Mouse (Mus musculus): Measurements from ENCODE around the gene Sec24c.
A peak's percentile ranks its signal among the peaks of the same experiment; 100 is the strongest.
"Not testable (repeated sequence)": the region's sequence is repeated elsewhere in the genome, so short reads cannot be mapped to it uniquely, and the experiment has no call there.

The Sec24c gene

DNA sequence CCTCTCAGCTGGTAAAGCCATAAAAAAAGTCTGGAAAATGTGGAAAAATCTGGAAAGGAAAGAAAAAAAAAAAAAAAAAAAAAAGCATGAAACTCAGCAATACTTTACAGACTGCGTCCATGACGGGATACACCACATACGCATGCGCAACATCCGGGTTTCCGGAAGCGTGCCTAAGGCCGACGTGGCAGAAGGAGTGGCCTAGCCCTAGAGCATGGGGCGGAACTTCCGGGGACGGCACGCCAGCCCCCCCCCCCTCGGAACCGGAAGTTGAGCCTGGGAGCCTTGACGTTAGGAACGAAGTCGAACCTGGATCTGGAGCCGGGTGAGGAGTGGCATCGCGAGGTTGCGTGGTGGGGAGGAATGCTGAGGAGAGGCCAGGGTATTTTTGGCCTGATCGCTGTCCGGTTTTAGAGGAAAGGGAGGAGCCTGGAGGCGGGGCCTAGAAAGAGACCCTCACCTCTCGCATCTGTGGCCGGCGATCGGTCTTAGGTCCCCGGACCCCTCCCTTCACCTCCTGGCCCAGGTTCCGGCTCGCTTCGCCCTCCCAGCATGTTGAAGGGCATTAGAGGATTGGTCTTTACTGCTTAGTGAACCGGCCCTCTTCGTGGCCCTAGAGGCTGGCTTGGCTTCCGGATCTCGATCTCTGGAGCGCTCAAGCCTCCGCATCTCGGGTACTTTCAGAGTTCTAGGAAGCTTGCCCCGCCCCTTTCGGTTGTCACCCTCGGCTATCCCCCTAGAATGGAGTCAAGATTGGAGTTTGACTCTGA is at the start of gene Sec24c:
Sec24c (plus strand) TSS at position 245 of the 770 bp plus-strand sequence.
- DNase-seq (ENCODE audit: low read depth, low spot score): peak; percentile 99

DNA sequence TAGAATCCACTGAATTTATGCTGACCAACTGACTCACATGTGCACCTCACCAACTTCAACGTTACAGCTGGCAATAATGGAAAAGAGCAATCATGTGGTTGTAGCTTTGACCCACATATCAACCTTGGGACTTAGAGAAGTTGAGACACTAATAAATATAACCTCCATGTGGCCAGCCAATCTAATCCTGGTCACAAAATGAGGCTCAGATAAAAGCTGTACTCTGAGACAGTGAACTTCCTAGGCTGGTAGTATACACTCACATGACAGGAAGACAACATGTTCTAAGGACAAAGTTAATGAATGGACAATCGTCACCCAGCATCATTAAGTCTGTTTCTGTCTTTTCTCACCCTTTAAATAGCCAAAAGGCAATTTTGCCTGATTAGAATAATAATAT is 47.7 kb upstream of the Sec24c start:
- no peak for DNase-seq (ENCODE audit: low read depth, low spot score)

DNA sequence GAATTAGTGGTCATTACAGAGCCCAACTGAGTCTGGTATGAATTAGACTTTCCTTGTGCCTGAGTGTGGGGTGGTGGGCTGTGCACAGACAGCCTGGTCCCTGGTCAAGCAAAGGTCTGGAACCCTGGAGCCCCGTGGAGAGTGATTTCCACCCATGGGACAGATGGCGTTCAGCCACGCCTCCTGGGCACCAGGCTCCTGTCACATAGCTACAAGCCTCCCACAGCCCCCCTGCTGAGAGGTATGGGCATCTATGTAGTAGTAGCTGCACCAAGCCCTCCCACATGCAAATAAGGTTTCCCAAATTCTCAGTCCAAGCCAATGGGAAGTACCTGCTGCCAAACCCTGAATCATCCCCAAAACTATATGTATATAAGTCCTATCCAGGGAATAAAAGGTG is 47.1 kb upstream of the Sec24c start:
- DNase-seq (ENCODE audit: low read depth, low spot score): no peak

DNA sequence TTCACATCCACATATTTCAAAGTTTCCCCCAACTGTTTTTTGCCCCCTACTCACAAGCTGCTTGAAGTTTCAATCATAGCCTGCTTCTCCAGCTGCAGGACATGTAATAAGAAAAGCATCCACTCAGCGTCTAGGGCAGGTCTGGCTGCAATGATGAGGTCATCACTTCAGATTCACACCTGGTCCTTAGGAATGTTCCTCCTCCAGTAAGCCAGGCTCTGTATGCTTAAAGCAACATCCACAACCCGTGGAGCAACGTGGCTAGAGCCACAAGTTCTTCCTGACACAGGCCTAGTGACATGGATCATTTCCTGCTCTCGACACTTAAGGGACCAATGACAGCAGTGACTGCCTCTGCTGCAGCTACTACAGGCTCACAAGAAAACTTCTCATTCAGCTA is 42.9 kb upstream of the Sec24c start:
- no peak for DNase-seq (ENCODE audit: low read depth, low spot score)

DNA sequence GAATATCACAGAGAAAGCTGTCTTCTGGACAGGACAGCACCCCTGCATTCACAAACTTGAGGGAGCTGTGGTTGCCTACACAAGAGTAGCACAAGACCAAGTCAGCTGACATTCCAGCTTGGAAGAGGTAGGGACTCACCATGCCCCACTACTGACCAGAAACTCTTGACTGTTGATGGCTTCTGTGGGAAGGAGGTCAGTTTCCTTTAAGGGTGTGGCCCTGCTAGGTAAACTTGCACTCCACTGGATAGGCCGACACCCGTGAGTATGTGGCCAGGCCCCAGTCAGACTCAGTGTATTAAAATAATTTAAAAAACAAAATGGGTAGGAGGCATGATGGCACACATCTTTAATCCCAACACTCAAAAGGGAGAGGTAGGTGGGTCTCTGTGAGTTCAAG is 38.6 kb upstream of the Sec24c start:
- no peak for DNase-seq (ENCODE audit: low read depth, low spot score)

DNA sequence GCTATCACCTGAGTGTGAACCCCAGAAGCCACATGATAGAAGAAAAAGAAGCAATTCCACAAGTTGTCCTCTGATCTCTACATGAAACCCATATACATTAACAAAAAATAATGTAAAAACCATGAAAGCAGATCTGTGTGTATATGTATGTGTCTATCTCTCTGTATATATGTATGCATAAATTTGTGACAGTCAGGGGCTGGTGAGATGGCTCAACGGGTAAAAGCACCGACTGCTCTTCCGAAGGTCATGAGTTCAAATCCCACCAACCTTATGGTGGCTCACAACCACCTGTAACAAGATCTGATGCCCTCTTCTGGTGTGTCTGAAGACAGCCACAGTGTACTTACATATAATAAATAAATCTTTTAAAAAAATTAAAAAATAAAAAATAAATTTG is 37.1 kb upstream of the Sec24c start:
- DNase-seq (ENCODE audit: low read depth, low spot score): not testable (repeated sequence)

DNA sequence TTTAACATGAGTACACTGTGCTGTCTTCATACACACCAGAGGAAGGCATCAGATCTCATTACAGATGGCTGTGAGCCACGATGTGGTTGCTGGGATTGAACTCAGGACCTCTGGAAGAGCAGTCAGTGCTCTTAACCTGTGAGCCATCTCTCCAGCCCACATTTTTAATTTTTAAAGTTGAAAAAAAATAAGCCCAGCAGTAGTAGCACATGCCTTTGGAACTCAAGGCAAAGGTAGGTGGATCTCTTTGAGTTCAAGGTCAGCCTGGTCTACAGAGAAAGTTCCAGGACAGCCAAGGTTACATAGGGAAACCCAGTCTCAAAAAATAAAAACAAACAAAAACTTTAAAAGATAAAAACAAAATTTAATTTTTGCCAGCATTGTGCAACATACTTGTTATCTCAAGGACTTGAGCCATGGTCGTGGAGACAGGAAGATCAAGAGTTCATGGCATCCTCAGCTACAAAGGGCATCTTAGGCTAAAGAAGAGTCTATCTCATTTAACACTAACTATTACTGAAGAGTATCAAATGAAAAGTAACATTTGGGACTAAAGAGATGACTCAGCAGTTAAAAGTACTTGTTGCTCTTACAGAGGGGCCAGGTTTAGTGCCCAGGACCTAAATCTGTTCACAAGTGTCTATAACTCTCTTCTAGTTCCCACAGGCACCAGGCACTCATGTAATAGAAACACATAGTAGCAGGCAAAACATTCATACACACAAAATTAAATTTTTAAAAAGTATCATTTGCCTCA is 36.1 kb upstream of the Sec24c start:
- DNase-seq (ENCODE audit: low read depth, low spot score): no peak

DNA sequence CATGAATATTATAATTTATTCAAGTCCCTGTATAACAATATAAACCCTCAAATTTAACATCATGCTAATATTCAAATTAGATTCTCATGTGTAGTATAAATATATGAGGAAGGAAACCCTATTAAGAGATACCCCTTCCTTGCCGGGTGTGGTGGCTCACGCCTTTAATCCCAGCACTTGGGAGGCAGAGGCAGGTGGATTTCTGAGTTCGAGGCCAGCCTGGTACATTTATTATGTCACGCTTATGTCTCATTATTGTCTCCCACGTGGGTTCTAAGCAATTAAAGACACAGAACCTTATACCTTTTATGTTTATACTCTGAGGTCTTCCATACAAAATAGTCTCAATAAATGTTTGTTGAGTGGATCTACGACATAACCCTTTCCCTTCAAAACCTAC is 35.4 kb upstream of the Sec24c start:
- DNase-seq (ENCODE audit: low read depth, low spot score): no peak

DNA sequence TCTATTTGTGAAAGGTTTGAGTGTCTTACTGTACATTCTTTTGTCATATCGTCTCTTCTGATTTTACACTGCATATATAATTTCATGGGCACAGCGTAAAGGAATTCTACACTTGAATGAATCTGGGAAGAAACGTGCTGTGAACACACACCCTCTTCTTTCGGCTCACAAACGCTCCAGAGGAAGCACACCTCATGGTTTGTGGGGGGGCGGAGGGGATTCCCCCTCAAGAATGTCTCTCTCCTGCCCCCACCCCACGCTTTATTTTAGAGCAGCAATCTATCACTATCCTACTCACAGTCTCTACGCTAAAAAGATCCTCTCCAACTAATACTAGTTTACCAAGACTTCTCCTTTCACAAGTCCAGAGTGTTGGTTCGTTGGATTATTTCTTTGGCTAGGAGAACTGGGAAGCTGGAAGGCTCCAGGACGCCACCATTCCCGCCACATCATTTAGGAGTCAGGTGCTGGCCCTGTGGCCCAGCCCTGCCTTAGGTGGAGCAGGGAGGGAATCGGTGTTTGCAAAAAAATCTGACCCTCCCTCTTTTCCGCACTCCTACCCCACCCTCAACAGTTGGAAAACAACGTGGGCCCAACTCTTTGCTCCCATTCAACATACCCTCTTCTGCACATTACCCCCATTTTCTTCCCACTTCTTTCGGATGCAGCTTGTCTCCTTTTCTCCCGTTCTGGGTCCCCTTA is 34.0 kb upstream of the Sec24c start:
- no peak for DNase-seq (ENCODE audit: low read depth, low spot score)

DNA sequence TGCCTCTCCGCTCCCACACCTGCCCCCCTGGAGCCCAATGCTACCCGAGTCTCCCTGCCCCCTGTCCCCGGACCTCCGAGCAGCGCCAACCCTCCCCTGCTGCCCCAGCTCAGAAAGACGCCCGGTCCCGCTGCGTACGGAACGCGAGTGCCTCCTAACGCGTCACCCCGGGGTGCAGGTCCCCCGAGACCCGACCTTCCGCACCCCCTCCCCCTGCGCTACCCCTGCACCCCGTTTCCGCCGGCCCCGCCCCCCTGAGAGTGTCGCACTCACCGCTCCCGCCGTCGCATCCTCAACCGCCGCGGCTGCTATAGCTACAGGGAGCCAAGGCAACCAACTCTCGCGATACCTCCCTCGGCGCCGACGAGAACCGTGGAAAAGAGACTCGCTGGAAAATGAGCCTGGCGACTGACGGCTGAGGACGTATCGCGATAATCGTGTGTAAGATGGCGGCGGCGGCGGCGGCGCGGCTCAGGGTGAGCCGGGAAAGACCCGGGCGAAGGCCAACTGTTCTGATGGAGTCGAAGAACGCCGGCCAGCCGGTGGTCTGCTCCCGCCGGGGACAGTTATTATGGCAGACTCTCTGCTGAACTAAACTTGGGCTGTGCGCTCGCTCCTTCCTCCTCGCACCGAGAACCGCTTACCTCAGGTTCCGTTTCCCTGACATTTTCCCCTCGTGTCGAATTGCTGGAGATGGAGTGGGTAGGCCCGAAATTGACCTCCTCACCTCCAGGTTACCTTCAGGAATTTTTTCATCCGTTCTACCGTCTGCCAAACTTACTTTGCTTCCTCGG is 33.3 kb upstream of the Sec24c start, which contains the start of gene Usp54:
Usp54 (minus strand) TSS at position 420 of the 794 bp plus-strand sequence.
- DNase-seq (ENCODE audit: low read depth, low spot score): peak; percentile 92

DNA sequence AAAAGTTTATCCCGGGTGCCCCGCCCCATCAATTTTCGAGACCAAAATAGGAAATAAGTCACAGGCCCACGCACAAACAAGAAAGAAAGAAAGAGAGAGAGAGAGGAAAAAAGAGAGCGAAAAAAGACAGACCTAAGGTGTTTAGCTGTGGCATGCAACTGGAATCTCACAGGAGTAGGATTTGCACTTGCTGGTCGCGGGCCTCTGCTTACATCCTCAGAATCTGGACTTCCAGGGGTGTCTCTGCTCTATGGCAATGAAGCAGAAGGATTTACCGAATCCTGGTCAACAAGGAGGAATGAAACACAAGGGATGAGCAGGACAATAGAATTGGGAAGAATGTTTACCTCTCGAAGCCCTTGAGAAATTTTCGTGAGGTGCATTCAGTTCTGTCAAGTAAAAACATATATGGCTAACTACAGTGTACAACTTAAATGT is 32.7 kb upstream of the Sec24c start:
- no peak for DNase-seq (ENCODE audit: low read depth, low spot score)

DNA sequence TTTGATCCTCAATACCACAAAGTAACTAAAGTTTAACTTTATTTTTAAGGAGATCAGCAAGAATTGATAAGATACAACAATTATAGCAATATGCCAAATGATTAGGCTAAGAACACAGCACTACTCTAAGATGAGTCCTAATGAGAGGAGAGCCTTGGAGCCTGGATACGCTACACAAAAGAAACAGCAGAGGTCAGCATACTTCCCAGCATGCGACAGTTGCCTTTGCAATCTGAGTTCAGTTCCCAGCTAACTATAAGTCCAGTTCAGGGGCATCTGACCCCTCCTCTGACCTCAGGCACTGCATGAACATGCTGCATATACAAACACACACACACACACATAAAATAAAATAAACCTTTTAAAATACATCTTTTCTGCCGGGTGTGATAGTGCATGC is 28.6 kb upstream of the Sec24c start:
- DNase-seq (ENCODE audit: low read depth, low spot score): no peak

DNA sequence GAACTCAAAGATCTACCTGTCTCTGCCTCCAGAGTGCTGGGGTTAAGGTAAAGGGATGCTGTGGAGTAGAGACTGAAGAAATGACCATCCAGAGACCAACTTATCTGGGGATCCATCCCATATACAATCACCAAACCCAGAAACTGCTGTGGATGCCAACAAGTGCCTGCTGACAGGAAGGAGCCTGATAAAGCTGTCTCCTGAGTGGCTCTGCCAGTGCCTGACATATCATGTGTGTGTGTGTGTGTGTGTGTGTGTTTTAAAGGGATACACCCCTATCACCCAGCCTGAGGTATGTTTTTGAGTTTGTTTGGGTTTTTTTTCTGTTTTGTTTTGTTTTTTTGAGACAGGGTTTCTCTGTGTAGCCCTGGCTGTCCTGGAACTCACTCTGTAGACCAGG is 27.7 kb upstream of the Sec24c start:
- DNase-seq (ENCODE audit: low read depth, low spot score): no peak

DNA sequence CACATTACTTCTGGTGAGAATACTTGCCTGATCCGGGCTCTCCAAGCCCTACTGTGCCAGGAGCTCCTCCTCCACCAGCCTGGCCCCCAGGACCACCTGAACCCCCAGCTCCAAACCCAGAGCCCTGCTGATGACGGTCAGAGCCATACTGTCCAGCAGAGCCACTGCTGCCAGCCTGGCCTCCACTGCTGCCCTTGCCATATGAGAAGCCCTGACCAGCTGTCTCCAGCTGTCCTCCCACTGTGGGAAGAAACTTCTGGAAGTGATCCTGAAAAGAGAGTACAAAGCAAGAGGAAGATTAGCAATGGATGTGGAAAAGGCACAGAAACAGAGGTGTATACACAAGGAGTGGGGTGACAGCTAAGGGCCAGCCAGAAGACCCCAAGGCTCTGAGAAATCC is 23.1 kb upstream of the Sec24c start:
- no peak for DNase-seq (ENCODE audit: low read depth, low spot score)

DNA sequence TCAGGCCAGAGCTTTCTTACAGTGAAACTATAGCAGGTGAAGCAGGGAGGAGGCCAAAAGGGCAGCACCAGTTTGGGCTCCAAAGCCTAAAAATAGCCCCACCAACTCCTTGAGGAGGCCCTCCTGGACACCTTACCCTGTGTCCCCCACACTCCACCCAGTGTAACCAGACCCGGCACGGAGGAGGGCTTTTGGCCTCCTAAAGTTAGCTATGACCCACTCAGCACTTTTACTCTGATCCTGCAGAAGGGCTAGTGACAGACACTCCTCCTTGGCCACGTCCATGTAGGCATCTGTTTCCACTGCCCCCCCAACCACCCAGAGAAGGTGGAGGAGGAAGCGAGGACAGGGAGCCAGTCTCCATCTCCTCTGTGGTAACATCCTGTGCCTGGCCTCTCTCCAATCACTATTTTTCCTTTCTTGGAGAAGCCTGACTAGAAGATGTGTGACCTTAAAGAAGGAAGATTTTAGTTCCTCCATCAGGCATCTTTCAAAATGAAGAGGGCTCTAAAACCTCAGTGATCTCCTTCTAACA is 22.3 kb upstream of the Sec24c start:
- no peak for DNase-seq (ENCODE audit: low read depth, low spot score)

DNA sequence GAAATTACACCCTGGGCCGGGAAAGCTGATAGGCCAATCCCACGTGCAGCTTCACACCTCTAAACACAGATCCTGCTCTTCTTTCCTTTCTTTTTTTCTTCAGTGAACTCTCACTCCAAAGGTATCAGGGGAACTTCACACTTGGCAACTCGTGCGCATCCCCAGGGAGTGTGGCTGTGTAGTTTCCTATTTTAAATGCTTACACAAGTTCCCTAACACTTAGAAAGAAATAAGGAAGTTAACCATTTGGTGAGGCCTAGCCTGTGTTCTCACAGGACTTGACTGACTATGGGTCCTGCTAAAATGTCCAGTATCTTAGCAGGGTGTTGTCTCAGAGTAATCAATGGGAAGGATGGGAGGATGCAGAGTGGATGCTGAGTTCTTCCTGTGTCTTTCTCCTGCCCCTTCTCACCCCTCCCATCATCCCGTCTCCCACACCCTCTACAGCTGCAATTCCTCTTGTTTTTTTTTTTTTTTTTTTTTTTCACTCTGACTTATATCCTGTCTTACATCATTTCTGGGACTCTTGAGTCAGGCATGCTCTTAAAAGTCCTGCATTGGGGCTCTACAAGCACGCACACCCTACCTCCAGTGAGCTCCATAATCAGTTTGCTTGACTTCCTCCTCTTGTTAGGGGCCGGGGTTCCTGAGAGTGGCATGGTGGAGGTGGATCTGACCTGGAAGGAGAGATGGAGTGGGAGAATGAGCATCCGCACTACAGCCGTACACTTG is 19.3 kb upstream of the Sec24c start:
- DNase-seq (ENCODE audit: low read depth, low spot score): no peak

DNA sequence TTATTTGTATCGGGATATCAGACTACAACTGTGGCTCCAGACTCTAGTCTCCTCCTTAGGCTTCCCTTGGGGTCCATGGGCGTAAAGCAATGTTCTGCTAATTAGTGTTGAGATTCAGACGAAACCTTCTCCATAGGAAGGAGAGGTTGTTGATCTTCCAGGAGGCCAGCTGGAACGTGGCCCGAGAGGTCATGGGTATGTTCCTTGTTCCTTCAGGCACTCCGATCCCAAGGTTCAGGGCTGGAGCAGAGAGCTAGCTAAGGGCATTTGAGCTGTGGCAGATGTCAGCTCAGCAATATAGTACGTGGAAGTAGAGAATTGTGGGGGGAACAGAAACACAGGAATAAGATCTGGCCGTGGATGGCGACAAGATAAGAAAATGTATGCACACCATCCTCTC is 18.4 kb upstream of the Sec24c start:
- no peak for DNase-seq (ENCODE audit: low read depth, low spot score)

DNA sequence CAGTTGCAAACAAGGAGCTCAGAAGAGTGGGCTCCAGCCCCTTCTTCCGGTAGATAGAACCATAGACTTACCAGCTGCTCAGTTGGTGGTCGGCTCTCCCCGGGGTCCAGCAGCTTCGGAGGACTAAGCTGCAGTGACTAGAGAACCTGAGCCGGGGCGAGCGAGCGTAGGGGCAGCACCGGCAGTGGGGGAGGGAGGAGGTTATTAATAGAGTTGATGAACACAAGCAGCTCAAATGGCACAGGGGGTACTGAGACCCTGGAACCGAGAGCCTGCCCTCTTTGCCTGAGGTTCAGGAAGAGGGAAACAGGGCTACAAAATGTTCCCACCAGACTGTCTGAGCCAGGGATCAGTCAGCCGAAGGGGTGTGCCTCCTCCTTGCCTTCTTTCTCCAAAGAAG is 17.7 kb upstream of the Sec24c start, which contains the start of gene Myoz1:
Myoz1 (minus strand) TSS at position 180 of the 400 bp plus-strand sequence.
- no peak for DNase-seq (ENCODE audit: low read depth, low spot score)

DNA sequence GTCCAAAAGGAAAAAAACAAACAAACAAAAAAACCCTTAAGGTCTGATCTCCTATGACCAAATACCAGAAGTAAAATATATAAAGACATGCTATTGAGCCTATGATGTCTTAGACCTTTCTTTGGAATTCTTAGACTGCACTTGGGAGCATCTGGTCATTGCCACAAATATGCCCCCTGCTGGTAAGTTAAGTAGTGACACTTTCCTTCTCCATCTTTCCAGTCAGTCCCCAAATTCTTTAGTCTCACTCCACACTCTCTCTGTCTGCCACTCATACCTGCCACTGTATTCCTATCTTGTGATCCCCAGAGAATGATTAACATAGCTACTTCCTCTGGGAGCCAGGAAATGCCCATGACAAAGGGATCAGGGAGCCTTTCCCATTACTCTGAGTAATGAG is 15.8 kb upstream of the Sec24c start:
- no peak for DNase-seq (ENCODE audit: low read depth, low spot score)

DNA sequence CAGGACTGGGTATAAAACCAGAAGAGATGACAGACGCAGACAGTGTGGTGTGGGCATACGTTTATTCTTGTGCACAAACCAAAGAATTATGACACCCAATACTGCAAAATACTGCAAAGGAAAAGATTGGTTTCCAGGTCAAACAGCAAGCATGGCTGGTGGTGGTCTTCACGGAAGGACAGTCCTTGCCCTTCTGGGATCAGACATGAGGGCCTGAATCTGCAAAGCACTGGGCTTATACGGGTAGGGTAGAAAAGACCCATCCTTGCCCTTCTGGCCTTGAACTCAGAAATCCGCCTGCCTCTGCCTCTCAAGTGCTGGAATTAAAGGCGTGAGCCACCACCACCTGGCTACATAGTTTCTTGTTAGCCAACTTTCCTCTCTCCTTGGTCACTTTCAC is 15.2 kb upstream of the Sec24c start:
- no peak for DNase-seq (ENCODE audit: low read depth, low spot score)

DNA sequence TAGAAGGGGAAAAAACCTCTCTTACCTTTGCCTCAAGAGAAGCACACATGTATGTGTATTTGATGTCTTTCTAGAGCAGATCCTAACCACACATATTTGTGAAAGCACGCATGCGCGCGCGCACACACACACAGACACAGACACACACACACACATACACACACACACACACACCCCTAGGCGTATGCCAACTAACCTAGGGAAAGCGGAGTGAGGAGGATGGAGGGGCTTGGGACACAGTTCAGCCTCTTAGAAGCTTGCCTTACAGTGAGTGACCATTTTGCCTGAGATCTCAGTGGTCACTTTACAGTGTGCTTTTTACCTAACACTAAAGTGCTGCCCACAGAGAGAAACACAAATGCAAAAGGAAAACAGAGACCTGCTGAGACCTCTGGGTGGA is 14.4 kb upstream of the Sec24c start:
- DNase-seq (ENCODE audit: low read depth, low spot score): no peak

Measured in retina, adult 2 months (tissue).